Mouse (Mus musculus): ENCODE measurements around the gene Cyp2d26.
"Not testable (repeated sequence)": the region's sequence is repeated elsewhere in the genome, so short reads cannot be mapped to it uniquely, and the experiment has no call there.

Gene Cyp2d26

GRCm38 (mm10) chr15:82794277-82794676 is at the start of gene Cyp2d26:
TSS of gene Cyp2d26 (minus strand) at chr15:82794294.
- DNase-seq (ENCODE audit: low spot score), result no peak

- DNase-seq (ENCODE audit: low spot score), result no peak
Observed at GRCm38 (mm10) chr15:82839146-82839545, 45.1 kb upstream of the Cyp2d26 start.

GRCm38 (mm10) chr15:82829917-82830316 is 35.8 kb upstream of the Cyp2d26 start:
- no peak for DNase-seq (ENCODE audit: low spot score)

- DNase-seq (ENCODE audit: low spot score), result no peak
Observed at GRCm38 (mm10) chr15:82825866-82826265, 31.8 kb upstream of the Cyp2d26 start.

- DNase-seq (ENCODE audit: low spot score), result no peak
Observed at GRCm38 (mm10) chr15:82822347-82822746, 28.3 kb upstream of the Cyp2d26 start.

GRCm38 (mm10) chr15:82821657-82822056 is 27.6 kb upstream of the Cyp2d26 start:
- DNase-seq (ENCODE audit: low spot score), result no peak

GRCm38 (mm10) chr15:82815296-82815695 is 21.2 kb upstream of the Cyp2d26 start:
- DNase-seq (ENCODE audit: low spot score), result no peak

GRCm38 (mm10) chr15:82814806-82815205 is 20.7 kb upstream of the Cyp2d26 start:
- DNase-seq (ENCODE audit: low spot score), result no peak

GRCm38 (mm10) chr15:82814321-82814720 is 20.2 kb upstream of the Cyp2d26 start:
- no peak for DNase-seq (ENCODE audit: low spot score)

- no peak for DNase-seq (ENCODE audit: low spot score)
Observed at GRCm38 (mm10) chr15:82810556-82810955, 16.5 kb upstream of the Cyp2d26 start.

- DNase-seq (ENCODE audit: low spot score), result no peak
Observed at GRCm38 (mm10) chr15:82809511-82809910, 15.4 kb upstream of the Cyp2d26 start.

- DNase-seq (ENCODE audit: low spot score), result no peak
Observed at GRCm38 (mm10) chr15:82806969-82807763, 13.1 kb upstream of the Cyp2d26 start.

- peak; percentile 69 for DNase-seq (ENCODE audit: low spot score)
Observed at GRCm38 (mm10) chr15:82804708-82805639, 10.9 kb upstream of the Cyp2d26 start.

GRCm38 (mm10) chr15:82795936-82796440 is 1.9 kb upstream of the Cyp2d26 start:
- DNase-seq (ENCODE audit: low spot score), result no peak

- no peak for DNase-seq (ENCODE audit: low spot score)
Observed at GRCm38 (mm10) chr15:82793868-82794267, 226 bp downstream of the Cyp2d26 start.

- DNase-seq (ENCODE audit: low spot score), result no peak
Observed at GRCm38 (mm10) chr15:82793454-82793853, 640 bp downstream of the Cyp2d26 start.

GRCm38 (mm10) chr15:82792566-82792965 is 1.5 kb downstream of the Cyp2d26 start:
- DNase-seq (ENCODE audit: low spot score), result no peak

GRCm38 (mm10) chr15:82784581-82784980 is 9.5 kb downstream of the Cyp2d26 start:
- no peak for DNase-seq (ENCODE audit: low spot score)

- DNase-seq (ENCODE audit: low spot score), result no peak
Observed at GRCm38 (mm10) chr15:82783800-82784199, 10.3 kb downstream of the Cyp2d26 start.

- DNase-seq (ENCODE audit: low spot score), result not testable (repeated sequence)
Observed at GRCm38 (mm10) chr15:82777856-82778255, 16.2 kb downstream of the Cyp2d26 start.

GRCm38 (mm10) chr15:82765943-82766342 is 28.2 kb downstream of the Cyp2d26 start:
- DNase-seq (ENCODE audit: low spot score), result no peak

GRCm38 (mm10) chr15:82764881-82765280 is 29.2 kb downstream of the Cyp2d26 start:
- no peak for DNase-seq (ENCODE audit: low spot score)

Measured in left cerebral cortex, adult 11 months (tissue).